Mouse (Mus musculus) brain, adult 2 months (tissue): ENCODE data around the gene Zfyve28.

Experiments
- DNase-seq: peaks from one replicate; pipeline ENCODE4 v3.0.0; 2011; ENCODE audit warnings: low read depth, low spot score

Zfyve28 gene

GRCm38 (mm10) chr5:34287001-34287837 is 1.0 kb downstream of the Zfyve28 start:
- peak; percentile 63 for DNase-seq

DNA sequence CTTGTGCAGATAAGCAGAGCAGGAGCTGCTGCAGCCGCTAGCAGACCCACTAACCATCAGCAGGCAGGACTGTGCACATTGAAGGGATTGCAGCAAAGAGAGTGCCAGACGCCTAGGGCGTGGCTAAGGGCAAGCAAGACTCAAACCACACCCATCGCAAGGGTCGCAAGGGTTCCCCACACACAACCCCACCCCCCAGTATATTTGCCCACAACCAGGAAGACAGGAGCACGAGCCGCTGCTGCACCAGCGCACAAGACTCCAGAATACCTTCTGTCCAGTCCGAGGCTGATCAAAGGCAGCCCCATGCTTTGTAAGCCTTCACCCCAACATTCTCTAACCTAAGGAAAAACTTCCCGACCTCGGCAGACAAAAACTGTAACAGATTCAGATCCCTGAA is 1.7 kb downstream of the Zfyve28 start:
- DNase-seq, result peak; percentile 66

DNA sequence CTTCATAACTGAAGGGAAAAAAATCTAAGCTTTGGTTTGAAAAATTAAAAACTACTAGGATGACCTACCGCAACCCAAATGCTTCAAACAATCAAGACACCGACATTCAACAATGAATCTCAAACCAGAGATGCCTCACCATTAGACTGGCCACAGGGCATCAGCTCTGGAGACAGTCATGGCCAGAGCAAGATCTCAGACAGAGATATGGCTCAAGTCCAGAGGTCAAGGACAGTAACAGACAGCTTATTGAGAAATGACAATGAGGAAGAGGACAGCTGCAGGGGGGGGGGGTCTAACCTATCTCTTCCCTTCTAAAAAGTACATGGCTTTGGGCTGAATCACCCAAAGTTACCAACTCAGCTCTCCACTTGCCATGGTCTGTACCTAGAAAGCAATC is 3.0 kb downstream of the Zfyve28 start:
- peak; percentile 18 for DNase-seq

DNA sequence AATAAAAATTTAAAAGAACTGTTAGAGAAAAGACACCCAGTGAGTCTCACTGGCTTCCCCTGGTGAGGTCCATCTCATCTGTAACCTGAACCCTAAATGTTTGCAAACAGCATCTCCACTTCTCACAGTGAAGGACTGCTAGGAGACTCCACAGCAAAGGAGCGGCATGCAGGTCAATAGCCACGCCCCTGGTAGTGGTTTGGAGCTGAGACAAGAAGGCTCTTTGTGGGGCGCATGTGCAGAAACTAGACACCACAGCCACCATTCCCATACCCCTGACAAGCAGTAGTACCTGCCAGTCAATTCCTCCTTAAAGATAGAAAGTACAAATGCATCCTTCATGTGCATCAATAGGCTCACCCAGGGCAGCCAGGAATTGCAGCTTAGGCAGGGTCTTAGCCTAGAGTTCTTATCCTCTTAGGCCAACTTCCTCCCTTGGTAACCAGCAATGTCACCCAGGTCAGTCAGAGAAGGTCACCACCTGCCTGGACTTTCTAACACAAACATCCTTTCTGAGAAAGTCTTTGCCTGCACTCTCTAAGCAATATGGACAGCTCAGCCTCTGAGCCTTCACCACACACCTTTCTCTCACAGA is 4.0 kb downstream of the Zfyve28 start:
- DNase-seq, result peak; percentile 45

GRCm38 (mm10) chr5:34283355-34283754 is 4.9 kb downstream of the Zfyve28 start:
- DNase-seq, result no peak

GRCm38 (mm10) chr5:34280976-34281375 is 7.3 kb downstream of the Zfyve28 start:
- DNase-seq, result peak; percentile 81

GRCm38 (mm10) chr5:34279214-34279613 is 9.0 kb downstream of the Zfyve28 start:
- DNase-seq, result peak; percentile 75

DNA sequence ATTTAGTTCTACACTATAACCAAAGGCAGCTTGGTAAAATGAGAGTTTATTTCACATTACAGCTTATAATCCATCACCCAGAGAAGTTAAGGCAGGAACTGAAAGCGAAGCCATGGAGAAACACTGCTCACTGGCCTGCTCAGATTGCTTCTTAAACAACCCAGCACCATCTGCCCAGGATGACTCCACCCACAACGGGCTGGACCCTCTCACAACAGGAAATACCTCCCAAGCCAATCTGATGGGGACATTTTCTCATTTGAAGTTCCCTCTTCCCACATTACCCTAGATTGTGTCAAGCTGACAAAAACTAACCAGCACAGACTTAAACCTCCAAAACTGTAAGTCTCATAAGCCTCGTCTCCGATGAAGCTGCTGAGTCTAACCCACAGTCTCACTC is 10.2 kb downstream of the Zfyve28 start:
- no peak for DNase-seq

DNA sequence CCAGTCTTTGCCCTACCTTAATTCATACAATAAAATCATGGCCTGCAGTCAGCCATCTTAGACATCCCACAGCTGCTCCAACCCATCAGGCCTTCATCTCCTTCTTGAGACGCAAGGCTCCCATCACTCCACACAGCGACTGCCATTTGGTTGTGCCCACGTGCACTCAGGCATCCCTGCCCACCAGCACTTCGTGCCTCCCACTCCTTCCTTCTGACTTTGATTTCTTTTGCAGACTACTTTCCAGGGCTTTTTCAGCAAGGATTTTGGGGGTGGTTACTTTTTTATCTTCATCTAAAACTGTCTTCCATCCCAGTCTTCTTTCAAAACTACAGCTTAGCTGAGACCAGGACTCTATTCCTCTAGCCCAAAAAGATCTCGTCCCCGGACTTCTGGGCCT is 11.5 kb downstream of the Zfyve28 start:
- peak; percentile 92 for DNase-seq

GRCm38 (mm10) chr5:34276191-34276590 is 12.1 kb downstream of the Zfyve28 start:
- peak; percentile 63 for DNase-seq

GRCm38 (mm10) chr5:34274676-34275293 is 13.5 kb downstream of the Zfyve28 start:
- peak; percentile 69 for DNase-seq

DNA sequence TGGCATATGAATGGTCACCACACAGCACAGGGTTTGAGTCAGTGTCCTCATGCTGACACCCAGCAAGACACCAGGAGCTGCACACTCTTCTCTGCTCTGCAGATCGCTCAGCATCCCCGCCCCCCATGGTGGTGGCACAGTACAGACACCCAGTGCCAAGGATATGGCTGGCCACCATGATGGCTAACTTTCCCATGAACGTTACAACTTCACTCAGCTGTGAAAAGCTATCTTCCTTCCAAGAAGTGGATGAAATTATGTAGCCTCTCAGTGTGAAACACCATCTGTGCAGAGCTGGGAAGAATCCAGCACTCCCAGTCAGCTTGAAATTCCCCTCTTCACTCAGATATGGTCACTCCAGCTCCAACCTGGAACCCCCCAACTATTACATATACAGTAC is 14.0 kb downstream of the Zfyve28 start:
- peak; percentile 93 for DNase-seq

DNA sequence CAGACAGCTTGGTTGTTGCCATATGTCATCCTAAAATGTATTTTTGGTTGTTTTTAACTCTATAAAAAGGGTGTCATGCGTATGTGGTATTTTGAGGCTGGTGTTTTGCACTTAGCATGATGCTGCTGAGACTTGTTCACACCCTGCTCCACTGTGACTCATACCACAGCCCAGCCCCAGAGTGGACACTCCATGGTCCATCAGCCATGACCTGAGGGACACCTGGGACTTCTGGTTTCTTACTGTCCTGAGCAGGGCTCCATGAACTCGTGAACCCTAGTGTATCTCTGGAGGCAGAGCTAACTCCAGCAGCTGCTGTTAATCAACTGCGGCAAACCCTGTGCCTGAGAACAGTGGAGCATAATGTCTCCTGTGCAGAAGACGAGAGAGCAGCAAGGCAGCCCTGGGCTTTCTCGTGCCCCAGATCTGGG is 15.0 kb downstream of the Zfyve28 start:
- peak; percentile 76 for DNase-seq

- DNase-seq, result peak; percentile 78
Observed at GRCm38 (mm10) chr5:34271743-34272142, 16.5 kb downstream of the Zfyve28 start.

GRCm38 (mm10) chr5:34269921-34270465 is 18.3 kb downstream of the Zfyve28 start:
- peak; percentile 74 for DNase-seq

- DNase-seq, result peak; percentile 99
Observed at GRCm38 (mm10) chr5:34269197-34269920, 18.9 kb downstream of the Zfyve28 start.

GRCm38 (mm10) chr5:34266065-34266464 is 22.2 kb downstream of the Zfyve28 start:
- no peak for DNase-seq

DNA sequence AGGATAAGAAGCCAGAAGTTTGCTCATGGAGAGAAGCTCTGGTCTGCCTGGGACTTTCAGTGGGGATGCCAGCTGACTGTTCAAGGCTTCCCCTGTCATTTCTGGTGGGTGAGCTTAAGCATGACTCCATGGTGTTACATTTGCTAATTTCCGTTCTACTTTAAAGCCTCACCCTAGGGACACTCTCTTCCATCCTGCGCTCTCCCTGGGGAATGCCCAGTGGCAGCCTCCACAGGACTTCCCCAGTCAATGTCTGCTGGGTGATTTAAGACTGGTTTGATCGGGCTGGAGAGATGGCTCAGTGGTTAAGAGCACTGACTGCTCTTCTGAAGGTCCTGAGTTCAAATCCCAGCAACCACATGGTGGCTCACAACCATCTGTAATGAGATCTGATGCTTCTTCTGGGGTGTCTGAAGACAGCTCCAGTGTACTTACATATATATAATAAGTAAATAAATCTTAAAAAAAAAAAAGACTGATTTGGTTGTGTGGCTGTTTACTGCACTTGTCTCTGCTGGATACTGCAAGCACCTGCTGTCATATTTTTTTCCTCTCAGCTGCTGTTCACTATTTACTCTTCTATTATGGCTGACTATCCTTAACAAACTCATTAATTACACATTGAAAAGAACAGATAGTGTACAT is 29.0 kb downstream of the Zfyve28 start:
- DNase-seq, result no peak

GRCm38 (mm10) chr5:34255189-34255588 is 33.1 kb downstream of the Zfyve28 start:
- peak; percentile 43 for DNase-seq

- DNase-seq, result peak; percentile 51
Observed at GRCm38 (mm10) chr5:34254309-34254708, 33.9 kb downstream of the Zfyve28 start.

DNA sequence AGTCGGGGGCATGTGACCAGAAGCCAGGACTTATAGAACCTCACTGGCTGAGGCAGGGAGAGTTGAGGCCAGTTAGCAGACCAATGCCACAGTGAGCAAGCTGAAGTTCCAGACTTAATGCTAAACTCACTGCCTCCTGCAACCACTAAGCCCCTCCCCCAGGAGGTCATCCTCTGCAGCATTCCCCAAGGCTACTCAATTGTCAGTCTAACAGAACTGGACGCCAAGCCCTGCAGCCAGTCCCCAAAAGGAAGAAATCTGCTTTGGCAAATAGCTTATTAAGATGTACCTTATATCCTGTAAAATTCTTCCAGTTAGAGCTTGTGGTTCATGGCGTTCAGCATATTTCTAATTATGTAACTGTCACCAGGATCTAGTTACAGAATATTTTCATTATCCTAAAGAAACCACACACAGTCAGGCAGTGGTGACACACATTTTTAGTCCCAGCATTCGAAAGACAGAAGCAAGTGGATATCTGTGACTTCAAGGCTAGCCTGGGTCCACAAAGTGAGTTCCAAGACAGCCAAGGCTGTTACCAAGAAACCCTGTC is 35.2 kb downstream of the Zfyve28 start:
- DNase-seq, result peak; percentile 60
